Mouse (Mus musculus) limb, embryonic 14.5 days (tissue): Measurements from ENCODE around the gene Zfp784. TPM values are rescaled to one million over a fixed set of nuclear protein-coding genes. Genes with fewer than 3 reads are reported as not detected.

Source experiments
- ATAC-seq: fragments of 200-750 bp; cut with Nextera tagmentation; 2 replicates; pipeline ENCODE4 v1.8.0; 2017; ENCODE audit warnings: low read depth, moderate number of reproducible peaks, moderate TSS enrichment; ENCODE audit not compliant: low FRiP score
- DNase-seq: peaks from one replicate; pipeline ENCODE4 v3.0.0-alpha.2; 2015; ENCODE audit warnings: low spot score
- H3K27ac ChIP-seq: fragments of 300-500 bp; sonication (generic); replicated peaks from 2 replicates; pipeline ENCODE4 v1.5.1; 2014; ENCODE audit warnings: low read depth, mild to moderate bottlenecking, low read length, moderate library complexity, mixed read lengths
- H3K27me3 ChIP-seq: fragments of 300-500 bp; sonication (generic); 2 replicates; pipeline ENCODE4 v1.6.1; 2014; ENCODE audit warnings: low read length, mixed read lengths; ENCODE audit not compliant: control insufficient read depth, insufficient read depth
- H3K36me3 ChIP-seq: fragments of 300-500 bp; sonication (generic); 2 replicates; pipeline ENCODE4 v1.6.1; 2014; ENCODE audit warnings: mild to moderate bottlenecking, low read length, moderate library complexity, mixed read lengths; ENCODE audit not compliant: control insufficient read depth, insufficient read depth
- H3K4me1 ChIP-seq: fragments of 300-500 bp; sonication (generic); 2 replicates; pipeline ENCODE4 v1.6.1; 2014; ENCODE audit warnings: antibody characterized with exemption, low read length, mixed read lengths; ENCODE audit not compliant: control insufficient read depth, insufficient read depth
- H3K4me2 ChIP-seq: fragments of 300-500 bp; sonication (generic); replicated peaks from 2 replicates; pipeline ENCODE4 v1.6.1; 2014; ENCODE audit warnings: low read depth, mild to moderate bottlenecking, low read length, moderate library complexity; ENCODE audit not compliant: severe bottlenecking
- H3K4me3 ChIP-seq: fragments of 300-500 bp; sonication (generic); replicated peaks from 2 replicates; pipeline ENCODE4 v1.5.1; 2014; ENCODE audit warnings: low read length
- H3K9ac ChIP-seq: fragments of 300-500 bp; sonication (generic); 2 replicates; pipeline ENCODE4 v1.6.1; 2014; ENCODE audit warnings: mild to moderate bottlenecking, low read depth, low read length, moderate library complexity; ENCODE audit not compliant: severe bottlenecking
- H3K9me3 ChIP-seq: fragments of 300-500 bp; sonication (generic); 2 replicates; pipeline ENCODE4 v1.6.1; 2016; ENCODE audit warnings: low read length; ENCODE audit not compliant: control insufficient read depth
- POLR2A ChIP-seq: fragments of 200-500 bp; IDR thresholded peaks from 2 replicates; pipeline ENCODE4 v1.8.0; 2012; ENCODE audit warnings: inconsistent platforms, mild to moderate bottlenecking, moderate library complexity, borderline replicate concordance; ENCODE audit not compliant: insufficient read depth, insufficient read length; ENCODE audit errors: extremely low read depth
- WGBS: fragments of 180-500 bp; shearing (Covaris S2); extraction: QIAGEN DNeasy Blood & Tissue Kit; methylation state at CpG from one replicate; pipeline ENCODE4 v1.1.7; 2014; 5-methylcytosine and 5-hydroxymethylcytosine counted together
- polyA plus RNA-seq, 2 experiments: library from polyadenylated mRNA; depleted of rRNA in 1 of 2; stranded (reverse) in 1 of 2; unstranded in 1 of 2; fragments of >200 nt; fragmentation: Nextera tagmentation in 1 of 2; extraction: Ambion mirVana in 1 of 2; gene quantifications; 2 replicates each; pipeline versions ENCODE4 v1.2.1 to v1.2.3; 2012 to 2014

The Zfp784 gene
- polyA plus RNA-seq, 2 experiments, result 5.6 to 6.8 TPM

DNA sequence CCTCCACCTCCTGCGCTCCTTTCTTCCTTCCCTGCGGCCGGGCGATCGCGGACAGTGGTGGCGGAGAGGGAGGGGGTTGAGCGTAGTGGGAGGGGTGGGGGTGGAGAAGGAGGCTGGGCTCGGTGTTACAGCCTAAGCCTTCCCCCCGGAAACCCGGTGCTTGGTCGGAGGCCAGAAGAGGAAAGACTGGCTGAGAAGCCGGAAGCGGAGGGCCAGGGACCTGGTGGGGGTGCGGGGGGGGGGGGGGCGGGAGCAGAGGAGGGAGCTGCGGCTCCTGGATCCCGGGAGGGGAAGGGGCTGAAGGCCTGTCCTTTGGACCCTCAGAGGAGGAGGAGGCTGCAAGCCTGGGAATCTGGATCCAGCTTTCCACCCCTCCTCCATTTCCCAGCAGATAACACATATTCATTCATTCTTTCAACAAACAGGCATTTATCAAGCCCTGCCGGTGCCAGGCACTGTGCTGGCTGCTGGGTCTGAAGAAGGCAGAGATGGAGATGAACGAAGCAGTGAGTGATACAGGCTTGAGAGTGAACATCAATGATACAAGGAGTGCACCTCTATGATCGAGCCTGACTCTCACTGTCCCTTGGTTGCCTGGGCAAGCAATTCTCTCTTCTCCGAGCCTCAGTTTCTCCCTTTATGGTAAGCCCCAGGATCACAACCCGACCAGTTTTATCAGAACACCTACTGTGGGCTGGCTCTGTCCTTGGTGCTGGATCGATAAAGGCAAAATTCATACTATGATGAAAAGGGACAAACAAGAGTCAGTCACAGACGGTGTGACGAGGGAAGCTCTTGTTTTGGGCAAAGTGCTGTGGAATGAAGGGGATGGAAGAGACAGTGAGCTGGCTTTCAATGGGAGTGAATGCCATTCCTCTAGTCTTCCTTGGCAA is 42.0 kb downstream of the Zfp784 start, which contains the start of gene Zfp579:
TSS of gene Zfp579 (minus strand) at position 156 of the 893 bp plus-strand sequence.
- peaks cover 17% of the 10 kb centered on the region for H3K4me1 ChIP-seq
- peaks cover 16% of the 10 kb centered on the region for H3K27me3 ChIP-seq
- no peak within 1 kb of the TSS for H3K27ac ChIP-seq
- H3K9ac ChIP-seq, result peak within 1 kb of the TSS; percentile 72
- WGBS, result 5% methylated on average over 22 of the region's 26 CpGs
- H3K4me3 ChIP-seq, result peak within 1 kb of the TSS; percentile 55
- DNase-seq (peak; percentile 92), ATAC-seq (peak; percentile 94)
- peak within 1 kb of the TSS; percentile 81 for H3K4me2 ChIP-seq
- peaks cover 24% of the 10 kb centered on the region for H3K36me3 ChIP-seq
- TF ChIP-seq POLR2A, result peak; percentile 66; the same call in 1 of the 2 replicates
- H3K9me3 ChIP-seq, result 0 out of 2 replicates have a peak, but pooled peaks cover 3% of the 10 kb centered on the region

DNA sequence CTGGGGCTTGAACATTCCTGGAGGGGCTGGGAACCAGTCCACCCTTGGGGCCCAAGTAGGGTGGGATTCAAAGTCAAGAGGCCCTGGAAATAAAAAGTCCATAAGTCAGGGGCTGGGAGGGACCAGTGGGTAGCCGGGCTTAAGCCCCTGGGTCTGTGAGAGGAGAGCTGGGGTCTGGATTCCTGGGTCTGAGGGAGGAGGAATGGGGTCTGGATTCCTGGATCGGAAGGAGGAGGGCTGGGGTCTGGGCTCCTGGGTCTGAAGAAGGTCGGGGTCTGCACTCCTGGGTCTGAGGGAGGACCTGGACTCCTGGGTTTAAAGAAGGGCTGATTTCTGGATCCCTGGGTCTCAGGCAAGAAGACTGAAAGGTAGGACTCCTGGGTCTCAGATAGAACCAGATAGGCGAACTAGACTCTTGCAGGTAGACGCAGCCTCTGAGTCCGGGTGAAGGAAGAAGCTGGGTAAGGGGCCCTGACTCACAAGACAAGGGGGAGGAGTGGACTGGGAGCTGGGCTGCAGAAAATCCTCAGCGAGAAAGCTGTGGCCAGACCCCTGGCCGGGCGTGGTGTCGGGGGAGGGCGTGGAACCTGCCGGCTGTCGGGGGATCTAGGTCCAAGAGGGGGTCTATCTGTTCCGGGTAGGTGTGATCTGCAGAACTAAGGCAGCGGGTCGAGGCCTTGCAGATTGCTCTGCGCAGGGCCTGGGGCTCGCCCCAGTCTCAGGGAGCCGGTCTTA is 42.8 kb downstream of the Zfp784 start:
- DNase-seq (no peak), ATAC-seq (peak; percentile 66)
- Histone ChIP-seq H3K9me3 (0 out of 2 replicates have a peak, but pooled peaks cover 3% of the 10 kb centered on the region), H3K4me3 (peak overlapping the region; percentile 55), H3K4me2 (peak overlapping the region; percentile 81), H3K27me3 (peaks cover 16% of the 10 kb centered on the region), H3K4me1 (peaks cover 17% of the 10 kb centered on the region), H3K27ac (no peak overlapping the region), H3K36me3 (peaks cover 24% of the 10 kb centered on the region), H3K9ac (peak overlapping the region; percentile 72)
- TF ChIP-seq POLR2A, result no peak
- WGBS, result 7% methylated on average over 19 of the region's 19 CpGs

DNA sequence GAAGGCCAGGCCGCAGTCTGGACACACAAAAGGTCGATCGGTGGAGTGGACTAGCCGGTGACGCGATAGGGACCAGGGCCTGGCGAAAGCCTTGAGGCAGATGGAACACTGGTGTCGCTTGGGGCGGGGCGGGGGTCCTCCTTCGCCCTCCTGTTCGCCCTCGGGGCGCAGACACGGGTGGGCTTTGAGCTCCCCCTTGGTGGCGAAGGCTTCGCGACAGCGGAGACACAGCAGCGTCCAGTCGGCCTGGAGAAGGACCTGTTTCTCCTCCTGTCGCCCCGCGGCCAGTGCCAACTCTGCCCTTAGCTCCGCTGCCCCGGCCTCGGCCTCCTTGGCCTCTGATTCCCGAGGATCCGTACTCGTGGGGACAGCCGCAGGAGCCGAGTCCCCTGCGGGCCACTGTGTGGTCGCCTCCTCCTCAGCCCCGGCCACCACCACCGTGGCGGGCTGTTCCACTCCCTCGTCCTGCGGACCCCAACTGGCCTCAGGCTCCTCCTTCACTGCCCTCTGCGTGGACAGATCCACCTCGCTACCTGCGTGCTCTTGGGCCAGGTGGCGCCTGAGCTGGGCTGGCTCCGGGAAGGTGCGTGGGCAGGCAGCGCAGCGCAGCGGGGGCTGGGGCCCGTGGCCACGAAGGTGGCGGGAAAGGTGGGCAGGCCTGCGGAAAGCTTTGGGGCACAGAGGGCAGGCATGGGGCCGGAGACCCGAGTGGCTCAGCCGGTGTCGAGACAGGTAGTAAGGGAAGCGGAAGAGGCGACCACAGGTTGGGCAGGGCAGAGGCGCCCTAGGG is 44.1 kb downstream of the Zfp784 start:
- 52% methylated on average over 56 of the region's 59 CpGs for WGBS
- H3K4me3 ChIP-seq, result peak overlapping the region; percentile 7; the same call in 1 of the 2 replicates
- no peak overlapping the region for H3K27ac ChIP-seq
- H3K9me3 ChIP-seq, result 0 out of 2 replicates have a peak, but pooled peaks cover 3% of the 10 kb centered on the region
- TF ChIP-seq POLR2A, result no peak
- peak overlapping the region; percentile 81 for H3K4me2 ChIP-seq
- ATAC-seq (no peak), DNase-seq (no peak)
- H3K27me3 ChIP-seq, result peaks cover 16% of the 10 kb centered on the region
- H3K9ac ChIP-seq, result no peak overlapping the region; the same call in 1 of the 2 replicates
- peaks cover 17% of the 10 kb centered on the region for H3K4me1 ChIP-seq
- peaks cover 24% of the 10 kb centered on the region for H3K36me3 ChIP-seq

DNA sequence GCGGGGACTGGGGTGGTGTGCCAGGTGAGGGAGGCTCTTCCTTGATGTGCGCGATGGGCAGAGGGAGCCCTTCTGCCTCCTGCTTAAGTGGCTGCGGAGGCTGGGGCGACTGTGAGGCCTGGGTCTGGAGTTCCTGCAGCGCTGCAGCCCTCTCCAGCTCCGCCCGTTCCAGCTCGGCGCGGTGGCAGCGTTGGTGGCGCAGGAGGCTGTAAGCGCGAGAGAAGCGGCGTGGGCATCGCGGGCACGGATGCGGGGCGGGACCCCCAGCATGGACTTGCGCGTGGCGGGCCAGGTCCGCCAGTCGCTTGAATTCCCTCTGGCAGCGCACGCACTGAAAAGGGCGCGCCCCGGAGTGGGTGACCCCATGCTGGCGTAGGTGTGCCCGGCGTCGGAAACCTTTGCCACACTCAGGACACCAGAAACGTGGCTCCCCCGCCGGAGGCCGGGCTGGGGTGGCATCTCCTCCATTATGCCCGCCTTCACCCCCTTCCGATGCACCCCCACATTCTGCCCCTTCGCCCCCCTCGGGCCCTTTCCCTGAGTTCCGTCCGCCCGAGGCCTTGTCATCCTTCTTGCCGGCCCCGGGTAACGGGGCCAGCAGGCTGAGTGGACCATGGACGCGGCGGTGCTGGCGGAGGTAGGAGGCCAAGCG is 44.8 kb downstream of the Zfp784 start:
- Histone ChIP-seq H3K36me3 (peaks cover 24% of the 10 kb centered on the region), H3K4me2 (no peak overlapping the region; the same call in 1 of the 2 replicates), H3K9me3 (0 out of 2 replicates have a peak, but pooled peaks cover 3% of the 10 kb centered on the region), H3K4me1 (peaks cover 17% of the 10 kb centered on the region), H3K27me3 (peaks cover 16% of the 10 kb centered on the region), H3K4me3 (peak overlapping the region; percentile 7; the same call in 1 of the 2 replicates), H3K27ac (no peak overlapping the region), H3K9ac (no peak overlapping the region)
- DNase-seq (no peak), ATAC-seq (no peak)
- no peak for TF ChIP-seq POLR2A
- 45% methylated on average over 36 of the region's 55 CpGs for WGBS
